Mouse (Mus musculus): ENCODE data around the gene Rerg. TPM values are rescaled to one million over a fixed set of nuclear protein-coding genes. Genes with fewer than 3 reads are reported as not detected.

The Rerg gene
- polyA plus RNA-seq, 1 experiment = not detected

DNA sequence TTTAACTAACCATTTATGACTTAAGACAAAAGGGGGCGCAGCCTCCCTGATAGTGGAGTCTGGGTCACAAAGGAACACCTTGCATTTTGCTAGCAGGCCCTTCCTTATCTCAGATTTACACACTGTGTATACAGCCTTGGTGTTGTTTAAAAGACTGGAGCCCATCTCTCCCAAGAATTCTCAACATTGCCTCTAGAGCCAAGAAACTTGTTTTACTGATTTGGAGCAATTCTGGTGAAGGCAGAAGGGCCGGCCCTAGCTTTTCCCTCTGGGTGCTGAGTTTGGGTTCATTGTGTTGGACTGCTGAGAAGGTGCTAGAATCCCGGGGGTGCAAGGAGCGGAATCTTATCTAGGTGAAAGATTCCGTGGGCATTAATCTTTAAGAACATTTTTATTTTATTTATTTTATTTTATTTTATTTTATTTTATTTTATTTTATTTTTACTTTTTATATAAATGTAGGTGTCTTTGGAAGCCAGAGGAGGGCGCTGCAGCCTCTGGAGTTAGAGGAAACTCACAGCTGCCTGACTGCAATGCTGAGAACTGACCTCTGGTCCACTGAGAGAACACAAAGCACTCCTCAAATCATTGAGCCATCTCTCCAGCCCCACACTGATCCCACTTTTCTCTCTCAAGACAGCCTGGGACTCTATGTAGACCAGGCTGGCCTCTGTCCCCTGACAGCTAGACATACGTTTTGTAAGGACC lies 26.3 kb downstream of the Rerg start:
- Histone ChIP-seq H3K27ac (ENCODE audit: insufficient read depth, low read depth, low read length) (no peak overlapping the region; the same call in 1 of the 2 replicates), H3K4me1 (ENCODE audit: control insufficient read depth, insufficient read depth, low read length) (peaks cover 14% of the 10 kb centered on the region), H3K4me3 (ENCODE audit: insufficient read depth, low read depth, low read length) (no peak overlapping the region)
- TF ChIP-seq POLR2A (IDR thresholded peaks at IDR 0.05; ENCODE audit: insufficient read depth, low read depth, low read length) (no peak), CTCF (IDR thresholded peaks at IDR 0.05; ENCODE audit: insufficient read depth, low read depth, low read length) (no peak)
- WGBS = 87% methylated on average over 7 of the region's 7 CpGs

DNA sequence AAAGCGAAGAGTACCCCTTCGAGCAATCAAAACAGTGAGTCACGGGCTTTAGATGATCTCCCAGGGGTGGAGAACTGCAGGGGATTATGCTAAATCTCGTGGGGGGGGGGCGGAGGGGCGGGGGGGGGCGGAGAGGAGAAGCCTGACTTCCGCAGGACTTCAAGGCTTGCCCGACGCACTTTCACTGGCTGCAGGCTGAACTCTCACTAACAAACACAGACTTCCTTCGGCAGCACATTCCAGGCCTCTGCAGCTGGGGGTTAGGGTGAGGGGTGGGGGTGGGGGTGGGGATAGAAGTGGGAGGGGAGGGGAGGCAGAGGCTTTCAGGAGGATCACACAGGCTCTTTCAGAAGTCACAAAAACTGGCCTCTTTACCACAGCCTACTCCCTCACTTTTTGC lies 27.5 kb downstream of the Rerg start:
- no peak for TF ChIP-seq POLR2A (IDR thresholded peaks at IDR 0.05; ENCODE audit: insufficient read depth, low read depth, low read length)
- TF ChIP-seq CTCF (IDR thresholded peaks at IDR 0.05; ENCODE audit: insufficient read depth, low read depth, low read length) = no peak
- Histone ChIP-seq H3K27ac (ENCODE audit: insufficient read depth, low read depth, low read length) (0 out of 2 replicates have a peak overlapping the region, but pooled peaks have one; percentile 56), H3K4me1 (ENCODE audit: control insufficient read depth, insufficient read depth, low read length) (peaks cover 14% of the 10 kb centered on the region), H3K4me3 (ENCODE audit: insufficient read depth, low read depth, low read length) (no peak overlapping the region)
- 1% methylated on average over 11 of the region's 11 CpGs for WGBS

- WGBS = 84% methylated on average over 5 of the region's 5 CpGs
- TF ChIP-seq CTCF (IDR thresholded peaks at IDR 0.05; ENCODE audit: insufficient read depth, low read depth, low read length) = no peak
- TF ChIP-seq POLR2A (IDR thresholded peaks at IDR 0.05; ENCODE audit: insufficient read depth, low read depth, low read length) = no peak
- Histone ChIP-seq H3K27ac (ENCODE audit: insufficient read depth, low read depth, low read length) (no peak overlapping the region), H3K4me1 (ENCODE audit: control insufficient read depth, insufficient read depth, low read length) (peaks cover 14% of the 10 kb centered on the region), H3K4me3 (ENCODE audit: insufficient read depth, low read depth, low read length) (no peak overlapping the region)
Observed at GRCm38 (mm10) chr6:137141247-137141820, 29.0 kb downstream of the Rerg start.

GRCm38 (mm10) chr6:137138822-137139221 lies 31.5 kb downstream of the Rerg start:
- peaks cover 15% of the 10 kb centered on the region for H3K4me1 ChIP-seq (ENCODE audit: control insufficient read depth, insufficient read depth, low read length)
- H3K4me3 ChIP-seq (ENCODE audit: insufficient read depth, low read depth, low read length) = no peak overlapping the region
- 74% methylated on average over 8 of the region's 8 CpGs for WGBS
- TF ChIP-seq CTCF (IDR thresholded peaks at IDR 0.05; ENCODE audit: insufficient read depth, low read depth, low read length) = no peak
- TF ChIP-seq POLR2A (IDR thresholded peaks at IDR 0.05; ENCODE audit: insufficient read depth, low read depth, low read length) = no peak
- no peak overlapping the region for H3K27ac ChIP-seq (ENCODE audit: insufficient read depth, low read depth, low read length)

GRCm38 (mm10) chr6:137138391-137138790 lies 31.9 kb downstream of the Rerg start:
- no peak overlapping the region for H3K4me3 ChIP-seq (ENCODE audit: insufficient read depth, low read depth, low read length)
- no peak for TF ChIP-seq CTCF (IDR thresholded peaks at IDR 0.05; ENCODE audit: insufficient read depth, low read depth, low read length)
- TF ChIP-seq POLR2A (IDR thresholded peaks at IDR 0.05; ENCODE audit: insufficient read depth, low read depth, low read length) = no peak
- WGBS = 39% methylated on average over 3 of the region's 3 CpGs
- no peak overlapping the region for H3K27ac ChIP-seq (ENCODE audit: insufficient read depth, low read depth, low read length)
- H3K4me1 ChIP-seq (ENCODE audit: control insufficient read depth, insufficient read depth, low read length) = peaks cover 15% of the 10 kb centered on the region

DNA sequence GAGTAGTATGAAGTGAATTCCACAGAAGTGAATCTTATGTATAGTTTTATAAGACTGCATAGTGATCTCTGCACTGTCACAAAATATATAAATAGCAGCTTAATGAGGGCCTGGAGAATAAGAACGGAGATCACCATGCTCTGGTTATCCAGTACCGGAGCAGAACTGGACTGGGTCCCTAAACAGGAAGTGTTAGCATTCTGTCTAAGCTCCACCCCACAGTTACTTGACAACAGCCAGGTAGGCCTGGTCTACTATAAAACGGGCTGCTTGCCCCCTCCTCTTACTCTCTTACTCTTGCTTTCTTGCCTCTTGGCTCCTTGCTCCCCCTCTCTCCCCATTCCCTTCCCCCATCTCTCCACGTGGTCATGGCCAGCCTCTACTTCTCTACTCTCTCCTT lies 33.9 kb downstream of the Rerg start:
- TF ChIP-seq POLR2A (IDR thresholded peaks at IDR 0.05; ENCODE audit: insufficient read depth, low read depth, low read length) (no peak), CTCF (IDR thresholded peaks at IDR 0.05; ENCODE audit: insufficient read depth, low read depth, low read length) (no peak)

GRCm38 (mm10) chr6:137135506-137136391 lies 34.5 kb downstream of the Rerg start:
- TF ChIP-seq POLR2A (IDR thresholded peaks at IDR 0.05; ENCODE audit: insufficient read depth, low read depth, low read length) (no peak), CTCF (IDR thresholded peaks at IDR 0.05; ENCODE audit: insufficient read depth, low read depth, low read length) (no peak)
- WGBS = 31% methylated on average over 20 of the region's 20 CpGs
- Histone ChIP-seq H3K4me3 (ENCODE audit: insufficient read depth, low read depth, low read length) (no peak overlapping the region), H3K4me1 (ENCODE audit: control insufficient read depth, insufficient read depth, low read length) (peaks cover 12% of the 10 kb centered on the region), H3K27ac (ENCODE audit: insufficient read depth, low read depth, low read length) (0 out of 2 replicates have a peak overlapping the region, but pooled peaks have one; percentile 0)

More for the DNA sequence above, 33.9 kb downstream of the Rerg start:
- 51% methylated on average over 4 of the region's 4 CpGs for WGBS
- Histone ChIP-seq H3K27ac (ENCODE audit: insufficient read depth, low read depth, low read length) (no peak overlapping the region), H3K4me1 (ENCODE audit: control insufficient read depth, insufficient read depth, low read length) (peaks cover 15% of the 10 kb centered on the region), H3K4me3 (ENCODE audit: insufficient read depth, low read depth, low read length) (no peak overlapping the region)

GRCm38 (mm10) chr6:137131794-137132193 lies 38.5 kb downstream of the Rerg start:
- TF ChIP-seq POLR2A (IDR thresholded peaks at IDR 0.05; ENCODE audit: insufficient read depth, low read depth, low read length) = no peak
- no peak for TF ChIP-seq CTCF (IDR thresholded peaks at IDR 0.05; ENCODE audit: insufficient read depth, low read depth, low read length)
- 93% methylated on average over 1 of the region's 1 CpGs for WGBS

More at GRCm38 (mm10) chr6:137131794-137132193, 38.5 kb downstream of the Rerg start:
- H3K4me1 ChIP-seq (ENCODE audit: control insufficient read depth, insufficient read depth, low read length) = peaks cover 12% of the 10 kb centered on the region
- no peak overlapping the region for H3K27ac ChIP-seq (ENCODE audit: insufficient read depth, low read depth, low read length)
- H3K4me3 ChIP-seq (ENCODE audit: insufficient read depth, low read depth, low read length) = no peak overlapping the region
